Mouse (Mus musculus) forebrain, embryonic 13.5 days (tissue): ENCODE results near the gene H2al1a. TPM values are rescaled to one million over a fixed set of nuclear protein-coding genes. Genes with fewer than 3 reads are reported as not detected.
A peak's percentile ranks its signal among the peaks of the same experiment; 100 is the strongest.
"Not testable (repeated sequence)": the region's sequence is repeated elsewhere in the genome, so short reads cannot be mapped to it uniquely, and the experiment has no call there.

Source experiments
- ATAC-seq: fragments of 200-750 bp; cut with Nextera tagmentation; 2 replicates; pipeline ENCODE4 v1.8.0; 2017
- H3K27ac ChIP-seq: fragments of 300-500 bp; sonication (generic); 2 replicates; pipeline ENCODE4 v1.5.1; 2015; ENCODE audit warnings: inconsistent platforms, mild to moderate bottlenecking, moderate library complexity
- H3K27me3 ChIP-seq: fragments of 300-500 bp; sonication (generic); 2 replicates; pipeline ENCODE4 v1.6.1; 2015; ENCODE audit warnings: mild to moderate bottlenecking, inconsistent platforms
- H3K36me3 ChIP-seq: fragments of 300-500 bp; sonication (generic); 2 replicates; pipeline ENCODE4 v1.6.1; 2015; ENCODE audit warnings: mild to moderate bottlenecking, inconsistent platforms; ENCODE audit not compliant: poor library complexity, severe bottlenecking
- H3K4me1 ChIP-seq: fragments of 300-500 bp; sonication (generic); 2 replicates; pipeline ENCODE4 v1.6.1; 2015; ENCODE audit warnings: inconsistent platforms
- H3K4me2 ChIP-seq: fragments of 300-500 bp; sonication (generic); 2 replicates; pipeline ENCODE4 v1.6.1; 2015; ENCODE audit warnings: inconsistent platforms, mild to moderate bottlenecking, moderate library complexity
- H3K4me3 ChIP-seq: fragments of 300-500 bp; sonication (generic); 2 replicates; pipeline ENCODE4 v1.5.1; 2015; ENCODE audit warnings: mild to moderate bottlenecking, inconsistent platforms
- H3K9ac ChIP-seq: fragments of 300-500 bp; sonication (generic); 2 replicates; pipeline ENCODE4 v1.6.1; 2015; ENCODE audit warnings: mild to moderate bottlenecking, inconsistent platforms
- H3K9me3 ChIP-seq: fragments of 300-500 bp; sonication (generic); replicated peaks from 2 replicates; pipeline ENCODE4 v1.6.1; 2016; ENCODE audit warnings: inconsistent platforms
- WGBS: fragments of 180-500 bp; shearing (Covaris S2); methylation state at CpG from one replicate; pipeline ENCODE4 v1.1.7; 2015; 5-methylcytosine and 5-hydroxymethylcytosine counted together
- polyA plus RNA-seq: library from polyadenylated mRNA; unstranded; fragments of >200 nt; fragmentation: Nextera tagmentation; extraction: Ambion mirVana; gene quantifications from 2 replicates; pipeline ENCODE4 v1.2.1, GENCODE M21; 2015

H2al1a gene
- not detected in 2 replicates for polyA plus RNA-seq

GRCm38 (mm10) chrX:11298957-11299356 is at the start of gene H2al1a:
H2al1a (plus strand) TSS chrX:11299257.
- not testable (repeated sequence) for H3K27me3 ChIP-seq, H3K36me3 ChIP-seq, ATAC-seq, H3K27ac ChIP-seq, H3K4me3 ChIP-seq, H3K4me1 ChIP-seq, H3K4me2 ChIP-seq, H3K9me3 ChIP-seq, H3K9ac ChIP-seq
- no CpG with 5 or more reads among the region's 3 CpGs for WGBS

- Histone ChIP-seq H3K4me2 (peak overlapping the region; percentile 18), H3K27me3 (no peaks in the 10 kb centered on the region), H3K36me3 (no peaks in the 10 kb centered on the region), H3K4me3 (no peak overlapping the region), H3K9ac (no peak overlapping the region), H3K9me3 (no peaks in the 10 kb centered on the region), H3K27ac (no peak overlapping the region), H3K4me1 (peaks cover 9% of the 10 kb centered on the region)
- 0 out of 2 replicates have a peak, but pooled peaks have one; percentile 19 for ATAC-seq
- WGBS: 19% methylated on average over 12 of the region's 12 CpGs
Observed at GRCm38 (mm10) chrX:11250155-11250554, 48.9 kb upstream of the H2al1a start.

- H3K4me3 ChIP-seq: no peak overlapping the region
- no peak for ATAC-seq
- H3K27ac ChIP-seq: no peak overlapping the region
- no peaks in the 10 kb centered on the region for H3K36me3 ChIP-seq
- no peaks in the 10 kb centered on the region for H3K9me3 ChIP-seq
- peaks cover 9% of the 10 kb centered on the region for H3K4me1 ChIP-seq
- H3K27me3 ChIP-seq: no peaks in the 10 kb centered on the region
- H3K9ac ChIP-seq: no peak overlapping the region
- 82% methylated on average over 5 of the region's 5 CpGs for WGBS
- no peak overlapping the region for H3K4me2 ChIP-seq
Observed at GRCm38 (mm10) chrX:11254062-11254461, 45.0 kb upstream of the H2al1a start.

DNA sequence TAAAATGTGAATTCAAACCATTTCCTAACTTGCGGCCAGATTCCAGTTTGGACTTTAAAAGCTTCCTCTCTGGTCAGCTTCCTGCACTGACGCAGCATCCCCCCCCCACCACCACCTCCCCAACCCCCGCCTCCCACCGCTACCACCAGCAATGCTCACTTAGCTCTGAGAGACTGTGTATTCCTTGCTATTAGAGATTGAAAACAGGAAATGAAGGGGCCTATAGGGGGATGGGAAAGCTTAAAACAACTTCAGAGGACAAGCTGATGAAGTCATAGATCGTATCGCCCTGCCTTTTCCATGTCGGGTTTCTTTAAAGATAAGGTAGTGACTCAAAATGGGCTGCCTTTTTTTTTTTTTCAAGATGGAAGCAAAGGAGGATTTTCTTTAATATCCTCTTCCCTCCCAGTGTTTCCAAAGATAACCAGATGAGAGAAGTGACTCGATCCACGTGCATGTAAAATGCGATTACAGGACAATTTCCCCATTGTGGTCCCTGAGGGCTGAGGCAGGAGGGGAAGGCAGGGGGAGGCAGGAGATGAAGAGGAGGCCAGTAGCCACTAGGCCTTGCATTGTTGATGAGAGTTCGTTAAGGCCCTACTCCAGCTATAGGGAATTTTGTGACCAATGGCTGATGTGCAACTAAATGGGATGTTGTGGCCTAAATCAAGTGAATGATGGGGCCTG is 44.4 kb upstream of the H2al1a start:
- no peaks in the 10 kb centered on the region for H3K27me3 ChIP-seq
- no peak for ATAC-seq
- no peak overlapping the region for H3K4me3 ChIP-seq
- H3K27ac ChIP-seq: no peak overlapping the region
- H3K9ac ChIP-seq: no peak overlapping the region
- no peak overlapping the region for H3K4me2 ChIP-seq
- no peaks in the 10 kb centered on the region for H3K9me3 ChIP-seq
- peaks cover 9% of the 10 kb centered on the region for H3K4me1 ChIP-seq
- no peaks in the 10 kb centered on the region for H3K36me3 ChIP-seq
- WGBS: 52% methylated on average over 11 of the region's 11 CpGs

GRCm38 (mm10) chrX:11255564-11256360 is 43.3 kb upstream of the H2al1a start:
- H3K36me3 ChIP-seq: no peaks in the 10 kb centered on the region
- no peak for ATAC-seq
- H3K4me3 ChIP-seq: no peak overlapping the region
- no peak overlapping the region for H3K4me2 ChIP-seq
- no peak overlapping the region for H3K9ac ChIP-seq
- no peaks in the 10 kb centered on the region for H3K27me3 ChIP-seq
- WGBS: 71% methylated on average over 8 of the region's 8 CpGs
- no peak overlapping the region for H3K27ac ChIP-seq
- no peaks in the 10 kb centered on the region; the same call in 1 of the 2 replicates for H3K4me1 ChIP-seq
- H3K9me3 ChIP-seq: no peaks in the 10 kb centered on the region

DNA sequence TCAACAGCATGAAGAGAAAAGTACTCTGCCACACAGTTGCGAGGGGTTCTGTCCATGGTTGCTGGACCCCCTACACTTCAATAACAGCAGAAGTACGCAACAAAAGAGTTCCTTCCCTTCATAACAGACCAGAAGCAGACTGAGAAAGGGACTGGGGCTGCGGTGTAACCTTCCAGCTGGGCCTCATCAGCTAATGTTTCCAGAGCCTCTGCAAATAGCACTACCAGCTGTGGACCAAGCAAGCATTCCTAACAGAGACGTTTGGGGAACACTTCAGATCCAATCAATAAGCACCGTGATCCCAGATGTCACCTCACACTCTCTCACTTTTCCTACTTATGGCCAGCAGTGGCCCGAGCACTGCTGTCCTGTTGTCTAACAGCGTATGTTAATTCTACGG is 34.1 kb upstream of the H2al1a start:
- H3K4me1 ChIP-seq: 0 out of 2 replicates have a peak, but pooled peaks cover 4% of the 10 kb centered on the region
- no peak overlapping the region for H3K9ac ChIP-seq
- ATAC-seq: no peak
- no peaks in the 10 kb centered on the region for H3K9me3 ChIP-seq
- no peak overlapping the region for H3K4me2 ChIP-seq
- H3K4me3 ChIP-seq: no peak overlapping the region
- no peaks in the 10 kb centered on the region for H3K27me3 ChIP-seq
- no peak overlapping the region for H3K27ac ChIP-seq
- 80% methylated on average over 8 of the region's 8 CpGs for WGBS
- no peaks in the 10 kb centered on the region for H3K36me3 ChIP-seq

DNA sequence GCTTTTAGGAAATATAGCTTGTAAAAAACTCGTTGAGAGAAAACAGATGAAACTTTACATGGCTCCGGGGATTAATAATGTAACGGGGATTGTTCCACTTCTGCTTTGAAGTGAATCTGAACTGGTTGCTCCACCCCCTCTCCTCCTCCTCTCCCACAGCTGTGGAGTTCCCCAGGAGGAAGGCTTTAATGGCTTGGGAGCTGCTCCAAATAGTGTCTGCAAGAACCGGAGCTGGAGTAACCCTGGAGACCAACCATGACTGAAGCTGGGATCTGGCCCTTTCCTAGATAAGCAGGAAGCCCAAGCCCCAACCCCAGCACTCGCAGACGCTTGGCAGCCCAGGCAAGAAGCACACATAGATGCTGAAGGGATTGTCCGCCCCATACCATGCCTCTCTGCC is 31.3 kb upstream of the H2al1a start:
- Histone ChIP-seq H3K4me3 (no peak overlapping the region), H3K9me3 (no peaks in the 10 kb centered on the region), H3K27ac (no peak overlapping the region), H3K4me1 (0 out of 2 replicates have a peak, but pooled peaks cover 4% of the 10 kb centered on the region), H3K27me3 (no peaks in the 10 kb centered on the region), H3K9ac (no peak overlapping the region), H3K4me2 (no peak overlapping the region), H3K36me3 (no peaks in the 10 kb centered on the region)
- ATAC-seq: no peak
- WGBS: 58% methylated on average over 7 of the region's 7 CpGs

DNA sequence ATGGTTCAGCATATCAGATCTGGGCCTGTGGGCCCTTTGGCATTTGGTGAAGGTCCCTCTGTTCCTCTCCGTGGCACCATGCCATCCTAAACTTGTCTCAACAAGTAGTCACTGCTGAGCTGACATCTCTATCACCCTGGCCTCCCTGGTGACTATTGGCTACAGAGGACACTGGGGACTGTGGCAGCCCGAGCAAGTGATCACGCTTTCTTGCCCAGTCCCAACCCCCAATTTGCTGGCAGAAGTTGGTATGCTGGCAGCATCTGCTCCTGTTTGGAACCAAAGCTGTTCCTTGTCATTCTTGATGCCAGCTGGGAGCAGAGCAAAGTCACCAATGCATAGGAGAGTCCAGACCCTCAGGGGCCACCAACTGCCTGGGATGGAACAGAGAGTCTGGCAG is 30.0 kb upstream of the H2al1a start:
- Histone ChIP-seq H3K4me1 (0 out of 2 replicates have a peak, but pooled peaks cover 4% of the 10 kb centered on the region), H3K27me3 (no peaks in the 10 kb centered on the region), H3K27ac (no peak overlapping the region), H3K9ac (no peak overlapping the region), H3K4me3 (no peak overlapping the region), H3K36me3 (no peaks in the 10 kb centered on the region), H3K9me3 (no peaks in the 10 kb centered on the region), H3K4me2 (no peak overlapping the region)
- peak; percentile 50; the same call in 1 of the 2 replicates for ATAC-seq
- WGBS: 90% methylated on average over 3 of the region's 3 CpGs

- Histone ChIP-seq H3K27me3 (no peaks in the 10 kb centered on the region), H3K9me3 (no peaks in the 10 kb centered on the region), H3K4me1 (no peaks in the 10 kb centered on the region), H3K9ac (no peak overlapping the region), H3K4me3 (no peak overlapping the region), H3K27ac (no peak overlapping the region), H3K36me3 (no peaks in the 10 kb centered on the region), H3K4me2 (no peak overlapping the region)
- ATAC-seq: no peak
- 88% methylated on average over 3 of the region's 3 CpGs for WGBS
Observed at GRCm38 (mm10) chrX:11273190-11273589, 25.9 kb upstream of the H2al1a start.

DNA sequence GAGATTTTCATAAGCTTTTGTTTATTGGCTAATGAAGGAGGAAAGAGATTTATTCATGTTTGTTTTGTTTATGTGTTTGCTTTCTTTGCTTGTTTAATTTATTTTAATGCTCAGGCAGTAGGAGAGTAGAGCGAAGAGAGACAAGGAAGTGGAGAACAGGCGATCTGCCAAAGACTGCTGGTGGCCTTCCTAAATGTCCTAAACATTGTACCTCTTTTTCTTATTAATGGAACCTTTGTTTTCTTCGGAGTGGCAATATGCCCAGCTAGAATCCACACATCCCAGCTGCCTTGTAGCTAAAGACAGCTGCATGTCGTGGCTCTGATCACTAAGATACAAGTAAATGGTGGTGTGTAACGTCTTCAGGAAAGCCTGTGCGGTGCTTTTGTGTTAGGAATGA is 22.0 kb upstream of the H2al1a start:
- no peak overlapping the region for H3K27ac ChIP-seq
- H3K36me3 ChIP-seq: no peaks in the 10 kb centered on the region
- no peak overlapping the region for H3K4me2 ChIP-seq
- no peaks in the 10 kb centered on the region; the same call in 1 of the 2 replicates for H3K27me3 ChIP-seq
- H3K4me3 ChIP-seq: no peak overlapping the region
- no peak for ATAC-seq
- H3K4me1 ChIP-seq: no peaks in the 10 kb centered on the region
- H3K9ac ChIP-seq: no peak overlapping the region
- no peaks in the 10 kb centered on the region for H3K9me3 ChIP-seq
- WGBS: 75% methylated on average over 6 of the region's 6 CpGs

DNA sequence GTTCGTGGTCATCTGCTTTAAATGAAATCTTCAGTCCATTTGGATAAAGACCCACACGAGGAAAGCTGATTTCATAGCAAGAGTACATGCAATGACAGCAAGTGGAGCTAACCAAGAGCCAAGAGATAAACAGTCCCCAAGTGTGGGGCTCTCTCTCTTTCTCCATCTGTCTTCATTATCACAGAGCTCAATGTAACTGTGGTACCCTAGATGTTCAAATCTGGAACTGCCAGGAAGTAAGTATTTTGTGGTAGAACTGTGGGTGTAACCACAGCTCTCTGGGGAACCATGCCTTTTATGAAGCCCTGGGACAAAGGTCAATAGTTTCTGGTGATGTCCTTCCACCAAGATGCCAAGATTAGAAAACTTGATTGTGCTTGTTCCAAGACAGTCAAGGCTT is 18.3 kb upstream of the H2al1a start:
- H3K27ac ChIP-seq: no peak overlapping the region
- no peak for ATAC-seq
- WGBS: 79% methylated on average over 2 of the region's 2 CpGs
- H3K9me3 ChIP-seq: no peaks in the 10 kb centered on the region
- H3K9ac ChIP-seq: no peak overlapping the region
- no peak overlapping the region for H3K4me3 ChIP-seq
- no peaks in the 10 kb centered on the region; the same call in 1 of the 2 replicates for H3K27me3 ChIP-seq
- H3K4me1 ChIP-seq: no peaks in the 10 kb centered on the region
- H3K4me2 ChIP-seq: no peak overlapping the region
- H3K36me3 ChIP-seq: no peaks in the 10 kb centered on the region

DNA sequence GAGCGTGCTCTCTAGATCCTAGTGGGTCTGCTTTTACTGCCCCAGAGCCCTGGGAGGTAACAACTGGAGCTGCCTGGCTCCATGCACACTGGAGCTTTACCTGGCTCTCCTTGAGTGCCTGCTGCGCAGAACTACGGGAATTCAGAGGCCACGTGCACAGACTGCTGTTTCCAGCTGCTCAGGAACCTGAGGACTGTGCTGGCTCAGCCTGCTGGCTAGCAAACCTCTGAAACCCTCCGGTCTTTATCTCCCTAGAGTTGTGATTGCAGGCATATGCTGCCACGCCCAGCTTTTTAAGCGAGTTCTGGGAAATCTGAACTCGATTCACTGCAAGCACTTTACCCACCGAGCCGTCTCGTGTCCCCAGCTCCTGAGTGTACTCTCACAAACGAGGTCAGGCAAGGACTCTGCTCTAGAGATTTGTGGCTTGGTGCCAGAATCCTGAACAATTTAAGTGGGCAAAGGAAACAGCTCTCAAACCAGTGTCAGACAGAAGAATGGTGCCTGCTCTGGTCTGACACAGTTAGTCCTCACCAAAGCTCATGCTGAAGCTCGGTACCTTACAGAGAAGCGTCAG is 10.7 kb upstream of the H2al1a start:
- WGBS: 75% methylated on average over 14 of the region's 14 CpGs
- no peak for ATAC-seq
- no peak overlapping the region for H3K9ac ChIP-seq
- H3K36me3 ChIP-seq: no peaks in the 10 kb centered on the region
- no peaks in the 10 kb centered on the region for H3K9me3 ChIP-seq
- H3K27me3 ChIP-seq: no peaks in the 10 kb centered on the region
- H3K4me3 ChIP-seq: no peak overlapping the region
- no peak overlapping the region for H3K27ac ChIP-seq
- H3K4me2 ChIP-seq: no peak overlapping the region
- no peaks in the 10 kb centered on the region for H3K4me1 ChIP-seq
